Mouse (Mus musculus) CH12.LX (cell line): ENCODE results near the gene Cyth3. TPM values are rescaled to one million over a fixed set of nuclear protein-coding genes. Genes with fewer than 3 reads are reported as not detected.

ENCODE experiments used
- DNase-seq: peaks from one replicate; pipeline ENCODE4 v3.0.0-alpha.2; 2013; ENCODE audit errors: extremely low read depth
- H3K27ac ChIP-seq: 2 replicates; pipeline ENCODE4 v1.5.1; 2012; ENCODE audit warnings: low read depth, mild to moderate bottlenecking, control low read depth, moderate library complexity; ENCODE audit not compliant: insufficient read depth
- H3K27me3 ChIP-seq: replicated peaks from 2 replicates; pipeline ENCODE3; 2012; ENCODE audit warnings: inconsistent platforms
- H3K36me3 ChIP-seq, 2 experiments: replicated peaks in 1 of 2; 2 replicates each; pipeline versions ENCODE3 to v1.6.1; 2012; ENCODE audit warnings: inconsistent platforms in 1 of 2, low read length in 1 of 2, mild to moderate bottlenecking in 1 of 2, mixed read lengths in 1 of 2, moderate library complexity in 1 of 2; ENCODE audit not compliant: control insufficient read depth in 1 of 2, insufficient read depth in 1 of 2
- H3K4me1 ChIP-seq, 2 experiments: 2 replicates each; pipeline ENCODE4 v1.6.1; 2012; ENCODE audit warnings: inconsistent platforms in 1 of 2, moderate library complexity in 1 of 2; ENCODE audit not compliant: insufficient read depth in 2 of 2, control insufficient read depth in 1 of 2
- H3K4me2 ChIP-seq: 2 replicates; pipeline ENCODE4 v1.6.1; 2012; ENCODE audit warnings: low read depth, mild to moderate bottlenecking, control low read depth; ENCODE audit not compliant: poor library complexity, insufficient read depth, severe bottlenecking
- H3K4me3 ChIP-seq, 3 experiments: fragments of 150-350 bp in 1 of 3; sonication (generic) in 1 of 3; replicated peaks in 1 of 3; 2 replicates each; pipeline versions ENCODE3 to v1.5.1; 2011 to 2012; ENCODE audit warnings: low read depth in 2 of 3, low read length in 2 of 3, mild to moderate bottlenecking in 2 of 3, moderate library complexity in 2 of 3, control low read depth in 1 of 3, improper control_type of control experiment in 1 of 3, inconsistent platforms in 1 of 3, mixed read lengths in 1 of 3; ENCODE audit not compliant: poor library complexity in 1 of 3
- H3K79me2 ChIP-seq: replicated peaks from 2 replicates; pipeline ENCODE4 v1.6.1; 2012; ENCODE audit warnings: mild to moderate bottlenecking, moderate library complexity; ENCODE audit not compliant: control insufficient read depth, poor library complexity, insufficient read depth, severe bottlenecking; ENCODE audit errors: extremely low read depth
- H3K9ac ChIP-seq: 2 replicates; pipeline ENCODE4 v1.6.1; 2012; ENCODE audit warnings: low read depth, mild to moderate bottlenecking, control low read depth, moderate library complexity; ENCODE audit not compliant: insufficient read depth
- H3K9me3 ChIP-seq: replicated peaks from 2 replicates; pipeline ENCODE3; 2012; ENCODE audit warnings: low read length, inconsistent platforms, mixed read lengths
- BHLHE40 ChIP-seq: IDR thresholded peaks from 2 replicates; pipeline ENCODE4 v1.6.1; 2011; ENCODE audit warnings: mild to moderate bottlenecking, low read depth, low read length, improper control_type of control experiment
- E2F4 ChIP-seq: IDR thresholded peaks from 2 replicates; pipeline ENCODE4 v1.6.1; 2011; ENCODE audit warnings: low read depth, low read length, improper control_type of control experiment; ENCODE audit not compliant: insufficient replicate concordance
- ELF1 ChIP-seq: IDR thresholded peaks from 2 replicates; pipeline ENCODE4 v1.6.1; 2014; ENCODE audit warnings: low read depth, mild to moderate bottlenecking, inconsistent platforms, low read length, improper control_type of control experiment
- EP300 ChIP-seq: IDR thresholded peaks from 2 replicates; pipeline ENCODE4 v1.6.1; 2011; ENCODE audit warnings: low read length, improper control_type of control experiment
- GABPA ChIP-seq: IDR thresholded peaks from 2 replicates; pipeline ENCODE4 v1.6.1; 2012; ENCODE audit warnings: low read depth, low read length, improper control_type of control experiment, inconsistent platforms; ENCODE audit not compliant: insufficient replicate concordance
- JUN ChIP-seq: IDR thresholded peaks from 2 replicates; pipeline ENCODE4 v1.6.1; 2011; ENCODE audit warnings: low read depth, mild to moderate bottlenecking, low read length, improper control_type of control experiment, moderate library complexity; ENCODE audit not compliant: insufficient read depth
- JUND ChIP-seq: conservative IDR thresholded peaks from 2 replicates; pipeline ENCODE4 v1.6.1; 2011; ENCODE audit warnings: low read depth, low read length, improper control_type of control experiment
- MAFK ChIP-seq: IDR thresholded peaks from 2 replicates; pipeline ENCODE4 v1.6.1; 2011; ENCODE audit warnings: low read length, improper control_type of control experiment; ENCODE audit not compliant: insufficient replicate concordance
- MAX ChIP-seq: IDR thresholded peaks from 2 replicates; pipeline ENCODE4 v1.6.1; 2011; ENCODE audit warnings: low read length, improper control_type of control experiment
- MEF2A ChIP-seq: IDR thresholded peaks from 2 replicates; pipeline ENCODE4 v1.6.1; 2014; ENCODE audit warnings: low read depth, mild to moderate bottlenecking, inconsistent platforms, low read length, improper control_type of control experiment, borderline replicate concordance
- MYC ChIP-seq: IDR thresholded peaks from 2 replicates; pipeline ENCODE4 v1.6.1; 2011; ENCODE audit warnings: low read depth, mild to moderate bottlenecking, improper control_type of control experiment, low read length
- RCOR1 ChIP-seq: conservative IDR thresholded peaks from 2 replicates; pipeline ENCODE4 v1.6.1; 2012; ENCODE audit warnings: low read depth, mild to moderate bottlenecking, inconsistent platforms, low read length, improper control_type of control experiment
- SIN3A ChIP-seq: IDR thresholded peaks from 2 replicates; pipeline ENCODE4 v1.6.1; 2012; ENCODE audit warnings: low read length, improper control_type of control experiment, inconsistent platforms
- SMC3 ChIP-seq: IDR thresholded peaks from 2 replicates; pipeline ENCODE4 v1.6.1; 2011; ENCODE audit warnings: low read depth, low read length, improper control_type of control experiment
- USF2 ChIP-seq: conservative IDR thresholded peaks from 2 replicates; pipeline ENCODE4 v1.6.1; 2011; ENCODE audit warnings: low read depth, low read length, improper control_type of control experiment
- ZC3H11A ChIP-seq: IDR thresholded peaks from 2 replicates; pipeline ENCODE4 v1.6.1; 2012; ENCODE audit warnings: low read depth, mild to moderate bottlenecking, inconsistent platforms, low read length, improper control_type of control experiment
- ZKSCAN1 ChIP-seq: IDR thresholded peaks from 2 replicates; pipeline ENCODE4 v1.6.1; 2012; ENCODE audit warnings: low read depth, inconsistent platforms, low read length, improper control_type of control experiment, borderline replicate concordance
- ZNF384 ChIP-seq: IDR thresholded peaks from 2 replicates; pipeline ENCODE4 v1.6.1; 2012; ENCODE audit warnings: low read depth, low read length, improper control_type of control experiment, inconsistent platforms
- dilution Hi-C: fragments of 300-500 bp; cut with MboI; formaldehyde crosslinking; loops from 2 replicates; pipeline ENCODE4 v1.14.3; 2020; ENCODE audit warnings: low sequenced_read_pairs; ENCODE audit not compliant: extremely low pct_unique_long_range_greater_than_20kb, extremely low pct_ligation_motif_present
- in situ Hi-C: fragments of 300-500 bp; cut with MboI; formaldehyde crosslinking; loops from 3 replicates; pipeline ENCODE4 v1.14.3; 2019; ENCODE audit warnings: low sequenced_read_pairs, low pct_ligation_motif_present, low pct_unique_long_range_greater_than_20kb, mixed read lengths
- polyA plus RNA-seq: library from polyadenylated mRNA; unstranded; fragments of >175 nt; gene quantifications from 2 replicates; pipeline ENCODE4 v1.2.1, GENCODE M21; 2012; ENCODE audit warnings: low read depth; ENCODE audit not compliant: insufficient read length
- total RNA-seq, 2 experiments: library from RNA; depleted of rRNA; stranded (reverse); fragments of 300-350 nt in 1 of 2; fragments of >200 nt in 1 of 2; gene quantifications; 2 replicates each; pipeline ENCODE4 v1.2.3; 2012 to 2014

The Cyth3 gene
- total and polyA plus RNA-seq, 3 experiments: 3.3 to 5.4 (median 4.8) TPM

DNA sequence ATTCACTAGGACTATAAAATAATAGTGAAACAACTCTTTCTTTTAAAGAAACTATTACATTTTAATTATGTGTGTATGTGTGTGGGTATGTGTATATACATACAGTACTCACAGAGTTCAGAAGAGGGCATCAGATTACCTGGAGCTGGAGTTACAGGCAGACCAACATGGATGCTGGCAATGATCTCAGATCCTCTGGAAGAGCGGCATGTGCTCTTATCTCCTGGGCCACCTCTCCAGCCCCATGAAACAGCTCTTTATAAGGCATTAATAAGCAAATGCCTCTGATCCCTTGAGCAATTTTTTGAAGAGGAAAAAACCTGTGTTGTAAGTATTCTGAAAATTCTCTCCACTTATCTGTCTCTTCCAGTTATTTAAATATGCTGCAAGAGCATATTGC is 43.8 kb downstream of the Cyth3 start:
- no peak for TF ChIP-seq ZNF384
- TF ChIP-seq MAFK: no peak
- TF ChIP-seq JUND: no peak
- TF ChIP-seq EP300: no peak
- no peak for TF ChIP-seq MAX
- TF ChIP-seq USF2: no peak
- TF ChIP-seq JUN: no peak
- TF ChIP-seq GABPA: no peak
- TF ChIP-seq ELF1: no peak
- no peak for TF ChIP-seq ZC3H11A
- TF ChIP-seq SIN3A: no peak
- no peak for TF ChIP-seq BHLHE40

DNA sequence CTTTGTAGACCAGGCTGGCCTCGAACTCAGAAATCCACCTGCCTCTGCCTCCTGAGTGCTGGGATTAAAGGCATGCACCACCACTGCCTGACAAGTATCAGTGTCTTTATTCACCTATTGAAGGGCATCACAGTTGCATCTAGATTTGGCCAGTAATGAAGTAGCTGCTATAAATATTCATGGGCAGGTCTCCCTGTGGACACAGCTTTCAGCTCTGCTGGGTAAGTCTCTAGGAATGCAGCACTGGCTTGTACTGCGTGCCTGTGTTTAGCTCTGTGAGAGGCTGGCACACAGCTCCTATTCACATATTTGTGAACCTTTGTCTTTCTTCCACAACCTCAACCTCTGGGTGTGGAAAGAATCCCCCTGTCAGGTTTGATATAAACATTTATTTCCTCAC is 46.6 kb downstream of the Cyth3 start:
- DNase-seq: no peak
- Histone ChIP-seq H3K4me2 (no peak overlapping the region), H3K9me3 (no peaks in the 10 kb centered on the region), H3K27ac (no peak overlapping the region), H3K79me2 (no peaks in the 10 kb centered on the region), H3K4me1 (peaks cover 2 to 18% of the 10 kb centered on the region in 2 experiments; a peak in 3 of 4 replicates), H3K36me3 (no peaks in the 10 kb centered on the region), H3K4me3 (no peak overlapping the region), H3K27me3 (no peaks in the 10 kb centered on the region), H3K9ac (no peak overlapping the region)
- dilution Hi-C loops (no loop called here), in situ Hi-C loops (no loop called here)
- TF ChIP-seq ELF1: no peak
- no peak for TF ChIP-seq RCOR1
- no peak for TF ChIP-seq MYC
- TF ChIP-seq MAFK: no peak
- no peak for TF ChIP-seq GABPA
- TF ChIP-seq MEF2A: no peak
- TF ChIP-seq SMC3: no peak
- TF ChIP-seq ZC3H11A: no peak
- TF ChIP-seq EP300: no peak
- TF ChIP-seq E2F4: no peak
- no peak for TF ChIP-seq ZKSCAN1

More for the DNA sequence above, 43.8 kb downstream of the Cyth3 start:
- in situ Hi-C loops: no loop called here
- Histone ChIP-seq H3K36me3 (no peaks in the 10 kb centered on the region), H3K4me2 (no peak overlapping the region), H3K4me1 (peaks cover under 1 to 14% of the 10 kb centered on the region in 2 experiments; a peak in 2 of 4 replicates), H3K27me3 (no peaks in the 10 kb centered on the region), H3K9ac (no peak overlapping the region), H3K4me3 (no peak overlapping the region), H3K27ac (no peak overlapping the region), H3K9me3 (no peaks in the 10 kb centered on the region), H3K79me2 (no peaks in the 10 kb centered on the region)
- DNase-seq: no peak
- dilution Hi-C loops: no loop called here
